Mouse (Mus musculus): ENCODE measurements around the gene Prpf18.

The Prpf18 gene

GRCm38 (mm10) chr2:4575163-4575562, 76.8 kb downstream of the Prpf18 start:
- DNase-seq (ENCODE audit: low read depth), result no peak

- DNase-seq (ENCODE audit: low read depth), result no peak
Observed at GRCm38 (mm10) chr2:4574251-4574650, 77.7 kb downstream of the Prpf18 start.

DNA sequence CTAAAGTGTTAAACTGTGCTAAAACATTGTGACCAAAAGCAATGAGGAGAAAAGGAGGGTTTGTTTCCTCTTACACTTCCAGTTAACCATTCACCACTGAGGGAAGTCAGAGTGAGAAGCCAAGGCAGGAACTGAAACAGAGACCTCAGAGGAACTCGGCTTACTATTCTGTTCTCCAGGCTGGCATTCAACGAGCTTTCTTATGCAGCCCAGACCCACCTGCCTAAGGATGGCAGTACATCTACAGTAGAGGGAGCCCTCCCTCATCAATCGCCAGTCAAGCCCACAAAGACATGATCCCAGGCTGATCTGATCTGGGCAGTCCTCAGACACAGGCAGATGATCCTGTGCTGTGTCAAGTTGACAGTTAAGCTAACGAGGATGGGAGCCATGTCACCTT, 78.5 kb downstream of the Prpf18 start:
- no peak for DNase-seq (ENCODE audit: low read depth)

GRCm38 (mm10) chr2:4572498-4573263, 79.2 kb downstream of the Prpf18 start:
- DNase-seq (ENCODE audit: low read depth), result no peak
